Mouse (Mus musculus) gonadal fat pad, adult 2 months (tissue): Measurements from ENCODE around the gene Tspear. TPM values are rescaled to one million over a fixed set of nuclear protein-coding genes. Genes with fewer than 3 reads are reported as not detected.

Source experiments
- polyA plus RNA-seq: library from polyadenylated mRNA; depleted of rRNA; stranded (reverse); fragments of >200 nt; gene quantifications from 2 replicates; pipeline ENCODE4 v1.2.3, GENCODE M21; 2012; rRNA removed

The Tspear gene
- polyA plus RNA-seq, 1 experiment = 0.54 TPM

Other genes starting within 250 kb of the Tspear start
- 20.2 and 21.9 TPM in 2 replicates for gene Fam207a, start 170.8 kb upstream of the Tspear start, polyA plus RNA-seq
- gene Itgb2, start 156.3 kb upstream of the Tspear start, polyA plus RNA-seq = 17.9 and 21.8 TPM in 2 replicates
- gene Pttg1ip, start 104.8 kb upstream of the Tspear start, polyA plus RNA-seq = 203 and 244 TPM in 2 replicates
- 270 and 286 TPM in 2 replicates for gene Sumo3, start 80.5 kb upstream of the Tspear start, polyA plus RNA-seq
- 0.75 TPM in 1 of 2 replicates, not detected in the other for gene Gm49325, start 80.4 kb upstream of the Tspear start, polyA plus RNA-seq
- 46.0 and 47.8 TPM in 2 replicates for gene Ube2g2, start 64.3 kb upstream of the Tspear start, polyA plus RNA-seq
- gene Gm19402, start 4.2 kb downstream of the Tspear start, polyA plus RNA-seq = not detected in 2 replicates
- not detected in 2 replicates for gene Gm9508, start 10.7 kb downstream of the Tspear start, polyA plus RNA-seq
- not detected in 2 replicates for gene Gm10272, start 20.1 kb downstream of the Tspear start, polyA plus RNA-seq
- not detected in 2 replicates for gene Gm10024, start 24.9 kb downstream of the Tspear start, polyA plus RNA-seq
- not detected in 2 replicates for gene Gm10142, start 29.2 kb downstream of the Tspear start, polyA plus RNA-seq
- not detected in 2 replicates for gene Krtap12-1, start 34.0 kb downstream of the Tspear start, polyA plus RNA-seq
- not detected in 2 replicates for gene Gm10100, start 39.9 kb downstream of the Tspear start, polyA plus RNA-seq
- not detected in 2 replicates for gene Gm18596, start 56.1 kb downstream of the Tspear start, polyA plus RNA-seq
- gene Gm9736, start 64.8 kb downstream of the Tspear start, polyA plus RNA-seq = not detected in 2 replicates
- gene Gm3233, start 73.1 kb downstream of the Tspear start, polyA plus RNA-seq = not detected in 2 replicates
- not detected in 2 replicates for gene Gm3238, start 84.8 kb downstream of the Tspear start, polyA plus RNA-seq
- gene Gm7138, start 90.4 kb downstream of the Tspear start, polyA plus RNA-seq = not detected in 2 replicates
- not detected in 2 replicates for gene Gm3250, start 96.0 kb downstream of the Tspear start, polyA plus RNA-seq
- not detected in 2 replicates for gene Gm7137, start 101.6 kb downstream of the Tspear start, polyA plus RNA-seq
- not detected in 2 replicates for gene Gm9639, start 108.5 kb downstream of the Tspear start, polyA plus RNA-seq
- not detected in 2 replicates for gene Gm19668, start 112.6 kb downstream of the Tspear start, polyA plus RNA-seq
- gene Gm9507, start 125.3 kb downstream of the Tspear start, polyA plus RNA-seq = not detected in 2 replicates
- gene Gm2696, start 128.1 kb downstream of the Tspear start, polyA plus RNA-seq = not detected in 2 replicates
- gene Krtap10-4, start 140.5 kb downstream of the Tspear start, polyA plus RNA-seq = not detected in 2 replicates
- gene Krtap10-10, start 149.4 kb downstream of the Tspear start, polyA plus RNA-seq = 0.11 TPM in 1 of 2 replicates, not detected in the other
- gene Gm36176, start 160.2 kb downstream of the Tspear start, polyA plus RNA-seq = not detected in 2 replicates
- gene Gm10318, start 166.3 kb downstream of the Tspear start, polyA plus RNA-seq = not detected in 2 replicates
- gene Gm3285, start 175.4 kb downstream of the Tspear start, polyA plus RNA-seq = not detected in 2 replicates
- 6.6 and 7.8 TPM in 2 replicates for gene Lrrc3, start 216.0 kb downstream of the Tspear start, polyA plus RNA-seq